Mouse (Mus musculus) c-Kit-negative CD71-positive TER-119-positive erythroid progenitor cells, embryonic 14.5 days (primary cell): ENCODE results near the gene Ppm1l.
"Not testable (repeated sequence)": the region's sequence is repeated elsewhere in the genome, so short reads cannot be mapped to it uniquely, and the experiment has no call there.

Experiments
- DNase-seq: peaks from one replicate; pipeline ENCODE4 v3.0.0-alpha.2; 2013; ENCODE audit warnings: low read depth, low spot score

Ppm1l gene

DNA sequence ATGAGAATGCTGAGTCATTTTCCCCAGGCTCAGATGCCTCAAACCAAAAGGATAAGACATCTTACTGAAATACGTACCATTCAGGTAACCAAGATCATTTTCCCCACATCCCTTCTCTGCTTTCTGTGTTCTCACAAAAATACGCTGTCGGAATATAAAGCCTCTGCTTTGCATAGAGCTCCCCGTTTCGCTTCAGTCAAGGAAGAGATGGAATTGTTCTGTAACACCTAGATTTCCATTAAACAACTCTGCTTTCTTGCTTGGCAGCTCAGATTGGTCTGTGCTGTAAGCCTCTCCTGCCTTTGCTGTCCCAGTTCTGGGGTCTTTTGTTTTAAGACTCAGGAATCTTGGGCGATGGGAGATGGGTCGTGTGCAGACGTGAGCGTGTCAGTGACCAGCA lies 51.3 kb downstream of the Ppm1l start:
- DNase-seq: no peak

DNA sequence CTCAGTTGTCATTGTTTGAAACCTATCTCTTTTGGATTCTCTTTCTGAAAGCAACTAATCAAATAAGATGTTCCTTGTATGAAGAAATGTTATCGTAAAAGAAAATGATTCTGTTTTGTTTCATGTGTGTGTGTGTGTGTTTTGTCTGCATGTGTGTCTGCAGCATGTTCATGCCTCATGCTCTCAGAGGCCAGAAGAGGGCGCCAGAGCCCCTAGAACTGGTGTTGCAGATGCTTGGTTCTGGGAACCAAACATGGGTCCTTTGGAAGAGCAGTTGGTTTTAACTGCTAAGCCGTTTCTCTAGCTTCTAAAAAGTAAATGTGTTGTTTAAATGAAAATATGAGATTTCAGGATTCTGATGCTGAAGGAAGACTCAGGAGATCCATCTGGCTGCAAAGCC lies 56.1 kb downstream of the Ppm1l start:
- no peak for DNase-seq

DNA sequence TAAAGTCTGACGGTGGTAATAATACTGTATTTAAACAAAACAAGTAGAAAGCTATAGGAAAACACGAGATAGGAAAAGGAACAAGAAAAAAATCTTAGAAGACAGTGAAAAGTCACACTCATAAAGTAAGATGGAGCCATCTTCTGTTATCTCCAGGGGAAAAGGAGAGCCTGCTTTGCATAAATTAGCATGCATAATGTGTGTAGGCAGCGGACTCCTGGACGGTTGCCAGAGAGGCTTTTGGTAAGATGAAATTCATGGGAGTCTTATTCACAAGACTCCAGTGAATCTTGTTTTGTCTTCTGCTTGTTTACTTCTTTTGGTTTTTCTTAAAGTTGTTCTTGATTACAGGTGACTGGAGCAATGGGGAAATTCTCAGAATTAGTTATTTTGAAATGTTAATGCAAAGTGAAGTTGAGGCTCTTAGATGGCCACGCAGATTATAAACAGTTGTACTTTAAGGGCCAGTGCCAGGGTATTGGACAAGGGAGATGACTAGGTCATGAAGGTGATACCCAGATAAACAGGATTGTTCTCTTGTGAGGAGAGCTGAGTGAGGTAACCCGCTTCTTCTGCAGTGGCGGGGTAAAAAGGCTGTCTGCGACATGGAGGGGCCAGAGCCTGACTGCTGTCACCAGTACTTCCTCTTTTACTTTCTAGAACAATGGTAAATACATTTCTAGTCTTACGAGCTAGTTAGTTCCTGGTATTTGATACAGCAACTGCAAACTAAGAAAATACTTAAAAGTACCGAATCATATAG lies 57.1 kb downstream of the Ppm1l start:
- no peak for DNase-seq

DNA sequence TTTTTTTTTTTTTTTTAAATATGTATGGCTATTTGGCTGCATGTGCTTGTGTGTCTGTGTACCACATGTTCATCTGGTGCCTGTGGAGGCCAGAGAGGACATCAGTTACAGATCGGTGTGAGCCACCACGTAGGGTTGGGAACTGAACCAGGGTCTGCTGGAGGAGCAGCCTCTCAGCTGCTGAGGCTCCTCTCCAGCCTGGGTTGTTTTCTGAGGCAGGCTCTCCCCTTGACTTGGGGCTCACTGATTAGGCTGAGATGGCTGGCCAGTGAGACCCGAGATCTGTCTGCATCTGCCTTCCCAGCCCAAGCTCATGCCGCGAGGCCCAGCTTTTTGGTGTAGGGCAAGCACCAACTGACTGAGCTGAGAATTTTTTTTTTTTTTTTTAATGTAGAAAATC lies 57.9 kb downstream of the Ppm1l start:
- no peak for DNase-seq

DNA sequence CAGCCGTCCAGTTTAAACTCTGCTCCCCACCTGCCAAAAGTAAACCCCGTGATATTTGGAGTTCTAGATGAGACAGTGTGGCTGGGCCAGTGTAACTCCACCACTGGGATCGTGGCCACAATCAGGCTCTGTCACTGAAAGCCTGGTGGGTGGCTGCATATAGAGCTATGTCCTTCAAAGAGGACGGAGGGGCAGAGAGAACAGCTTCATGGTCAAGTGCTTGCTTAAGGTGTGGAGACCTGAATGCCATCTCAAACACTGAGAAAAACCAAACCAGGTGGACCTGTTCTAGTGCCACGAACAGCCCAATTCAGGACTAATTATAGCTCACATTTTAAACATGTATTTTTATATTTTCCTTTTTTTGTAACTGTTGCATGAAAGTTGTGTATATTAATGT lies 58.3 kb downstream of the Ppm1l start:
- no peak for DNase-seq

- DNase-seq: no peak
Measured at GRCm38 (mm10) chr3:69381213-69381612, 64.6 kb downstream of the Ppm1l start.

DNA sequence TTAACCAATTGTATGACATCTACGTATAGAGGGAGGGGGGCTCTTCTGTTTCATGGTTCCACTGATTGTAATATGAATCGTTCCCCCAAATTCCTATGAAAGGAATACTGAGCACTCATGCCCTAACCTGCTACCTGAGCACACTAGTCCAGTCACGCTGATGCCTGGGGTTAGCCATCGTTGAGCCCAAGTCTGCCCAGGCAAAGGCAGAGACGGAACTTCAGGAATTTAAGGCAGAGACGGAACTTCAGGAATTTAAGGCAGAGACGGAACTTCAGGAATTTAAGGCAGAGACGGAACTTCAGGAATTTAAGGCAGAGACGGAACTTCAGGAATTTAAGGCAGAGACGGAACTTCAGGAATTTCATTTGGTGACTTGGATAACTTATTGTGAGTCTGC lies 75.2 kb downstream of the Ppm1l start:
- not testable (repeated sequence) for DNase-seq

GRCm38 (mm10) chr3:69392298-69392697 lies 75.6 kb downstream of the Ppm1l start:
- DNase-seq: no peak

DNA sequence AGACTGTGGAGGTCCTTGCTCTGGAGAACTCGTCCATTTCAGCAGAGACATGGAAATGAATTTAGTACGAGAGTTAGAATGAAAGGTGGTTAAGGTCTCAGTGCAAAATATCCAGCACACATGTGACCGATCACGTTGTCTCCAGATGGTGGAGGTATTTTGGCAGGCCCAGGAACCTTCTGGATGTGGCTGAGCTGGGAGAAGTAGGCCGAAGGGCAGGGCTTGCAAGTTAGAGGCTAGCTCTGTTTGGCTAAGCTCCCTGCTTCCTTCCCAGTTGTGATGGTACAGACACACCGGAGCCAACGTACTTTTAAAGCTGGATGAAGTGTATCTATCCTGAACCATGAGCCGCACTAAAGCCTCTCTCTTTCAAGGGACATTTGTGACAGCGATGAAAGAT lies 76.4 kb downstream of the Ppm1l start:
- DNase-seq: no peak

DNA sequence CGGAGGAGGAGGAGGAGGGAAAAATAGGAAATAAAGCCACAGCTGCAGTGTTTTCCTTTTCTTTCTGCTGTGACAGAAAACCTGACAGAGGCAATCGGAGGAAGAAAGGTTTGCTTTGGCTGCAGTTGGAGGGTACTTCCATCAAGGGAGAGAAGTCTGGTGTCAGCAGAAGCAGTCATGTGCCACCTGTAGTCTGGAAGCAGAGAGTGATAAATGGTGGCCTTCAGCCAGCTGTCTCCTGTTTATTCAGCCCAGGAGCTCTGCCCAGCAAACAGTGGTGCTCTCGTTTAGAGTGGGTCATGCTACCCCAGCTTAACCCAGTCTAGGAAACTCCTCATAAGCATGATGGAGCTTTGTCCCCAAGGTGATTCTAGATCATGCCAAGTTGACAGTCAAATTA lies 77.3 kb downstream of the Ppm1l start:
- no peak for DNase-seq

DNA sequence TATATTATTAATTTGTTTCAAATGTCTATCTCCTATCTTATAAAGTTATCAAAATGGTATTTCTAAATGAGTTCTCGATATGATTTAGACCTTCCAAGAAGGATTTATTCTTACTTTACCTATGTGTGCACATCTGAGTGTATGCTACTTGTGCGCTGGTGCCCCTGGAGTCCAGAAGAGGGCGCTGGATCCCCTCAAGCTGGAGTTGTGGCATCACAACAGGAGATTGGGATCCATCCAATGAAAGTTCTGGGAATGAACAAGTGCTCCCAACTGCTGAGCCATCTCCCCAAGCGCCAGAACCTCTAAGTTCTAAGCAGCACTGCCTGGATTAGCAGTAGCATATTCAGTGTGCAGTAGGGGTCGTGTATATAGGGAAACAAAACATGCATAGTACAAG lies 78.4 kb downstream of the Ppm1l start:
- DNase-seq: no peak

DNA sequence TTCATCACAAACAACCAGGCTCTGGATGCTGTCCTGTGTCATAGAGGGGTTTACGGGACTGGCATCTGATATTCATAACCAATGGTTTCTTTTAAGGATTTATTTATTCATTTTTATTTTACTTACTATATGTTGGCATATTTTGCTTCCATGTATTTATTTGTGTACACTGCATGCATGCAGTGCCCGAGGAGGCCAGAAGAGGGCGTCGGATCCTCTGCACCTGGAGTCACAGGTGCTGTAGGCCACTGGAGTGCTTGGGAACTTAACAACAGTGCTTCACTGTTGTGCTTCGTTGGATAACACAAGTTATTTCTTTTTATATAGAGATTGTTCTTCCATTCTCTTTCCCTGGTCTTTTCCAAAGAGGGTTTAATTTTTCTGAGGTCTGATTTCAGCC lies 81.1 kb downstream of the Ppm1l start:
- DNase-seq: no peak

- no peak for DNase-seq
Measured at GRCm38 (mm10) chr3:69399336-69399735, 82.7 kb downstream of the Ppm1l start.

DNA sequence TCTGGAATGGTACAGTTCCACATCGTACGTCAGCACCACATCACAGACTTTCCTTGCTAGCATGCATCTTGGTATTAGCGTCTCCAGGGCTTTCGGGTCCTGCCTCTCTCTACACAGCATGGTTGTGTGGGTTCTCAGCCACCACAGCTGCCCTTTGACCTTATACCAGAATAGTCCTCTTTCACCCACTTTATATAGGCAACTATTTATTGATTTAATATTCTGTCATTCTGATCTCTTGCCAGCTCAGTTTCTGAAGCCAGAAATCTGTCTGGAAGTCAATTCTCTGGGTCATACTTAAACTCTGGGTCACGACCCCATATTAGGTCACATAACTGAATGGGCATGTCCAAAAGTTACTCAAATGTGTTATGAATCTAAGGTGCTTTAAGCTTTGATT lies 86.5 kb downstream of the Ppm1l start:
- DNase-seq: no peak

- no peak for DNase-seq
Measured at GRCm38 (mm10) chr3:69406210-69406895, 89.7 kb downstream of the Ppm1l start.

DNA sequence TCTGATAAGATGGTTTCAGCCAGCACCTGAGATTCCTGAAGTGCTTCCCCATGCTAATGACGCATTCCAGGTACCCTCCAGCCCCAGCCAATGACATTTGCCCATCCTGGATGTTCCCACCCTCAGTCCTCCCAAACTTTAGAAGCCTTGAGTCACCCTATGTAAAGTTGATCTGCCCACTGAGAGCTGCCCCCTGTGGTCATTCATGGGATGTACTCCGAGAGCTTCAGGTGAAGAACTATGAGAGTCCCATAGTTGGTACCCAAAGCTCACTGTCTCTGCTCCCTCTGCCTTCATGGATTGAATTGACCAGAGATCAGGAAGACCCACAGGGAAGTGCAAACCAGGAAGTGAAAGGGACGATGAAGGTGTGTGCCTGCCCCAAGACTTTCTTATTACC lies 91.4 kb downstream of the Ppm1l start:
- DNase-seq: no peak

GRCm38 (mm10) chr3:69416112-69416511 lies 99.5 kb downstream of the Ppm1l start:
- no peak for DNase-seq

DNA sequence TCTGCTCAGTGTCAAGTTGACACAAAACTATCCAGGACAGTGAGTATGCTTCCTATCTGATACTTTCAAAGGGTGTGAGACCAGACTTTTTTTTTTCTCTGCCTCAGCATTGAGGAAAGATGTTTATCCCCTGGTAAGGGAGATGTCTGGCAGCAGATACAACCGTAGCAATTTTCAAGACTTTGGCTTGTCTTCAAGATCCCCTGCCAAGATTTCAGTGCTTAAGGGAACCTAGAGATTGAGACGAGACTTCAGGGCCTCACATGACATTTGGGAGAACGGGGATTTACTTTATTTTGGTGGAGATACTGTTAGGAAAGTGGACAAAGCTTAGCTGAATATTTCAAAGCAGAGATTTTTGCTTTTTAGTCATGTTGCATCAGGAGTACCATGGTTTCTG lies 106.1 kb downstream of the Ppm1l start:
- no peak for DNase-seq

- no peak for DNase-seq
Measured at GRCm38 (mm10) chr3:69423371-69423770, 106.7 kb downstream of the Ppm1l start.

DNA sequence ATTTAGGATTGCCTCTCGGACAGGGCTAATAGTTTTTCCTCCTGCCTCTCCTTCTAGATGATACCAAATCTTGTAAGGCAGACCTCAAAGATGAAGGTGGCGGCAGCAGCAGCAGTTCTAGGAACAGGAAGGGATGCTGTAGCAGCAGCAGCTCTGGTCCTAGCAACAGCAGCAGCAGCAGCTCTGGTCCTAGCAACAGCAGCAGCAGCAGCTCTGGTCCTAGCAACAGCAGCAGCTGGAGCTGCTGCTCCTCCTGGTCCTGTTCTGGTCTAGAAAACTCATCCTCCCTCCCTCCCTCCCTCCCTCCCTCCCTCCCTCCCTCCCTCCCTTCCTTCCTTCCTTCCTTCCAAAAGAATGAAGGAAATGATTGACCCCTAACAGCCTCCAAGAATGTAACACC lies 108.1 kb downstream of the Ppm1l start:
- not testable (repeated sequence) for DNase-seq

DNA sequence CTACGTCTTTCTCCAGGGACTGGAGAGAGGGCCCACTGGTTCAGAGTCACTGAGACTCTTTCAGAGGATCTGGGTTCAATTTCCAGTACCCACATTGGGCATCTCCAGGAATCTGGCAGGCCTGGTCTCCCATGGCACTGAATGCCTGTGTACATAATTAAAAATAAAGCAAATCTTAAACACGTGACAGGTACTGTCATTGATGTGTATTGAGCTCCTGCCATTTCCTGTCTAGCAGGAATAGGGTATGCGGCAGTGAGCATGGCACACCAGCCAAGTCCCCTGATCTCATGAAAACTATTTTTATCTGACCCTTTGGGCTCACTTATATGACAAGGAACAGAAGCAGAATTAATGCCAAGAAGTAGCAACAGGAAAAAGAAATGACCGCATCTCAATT lies 110.6 kb downstream of the Ppm1l start:
- DNase-seq: no peak

- no peak for DNase-seq
Measured at GRCm38 (mm10) chr3:69428221-69428620, 111.6 kb downstream of the Ppm1l start.

- DNase-seq: peak; percentile 28
Measured at GRCm38 (mm10) chr3:69429319-69429718, 112.7 kb downstream of the Ppm1l start.
